Mouse (Mus musculus) neural tube, embryonic 14.5 days (tissue): ENCODE measurements at regions not wholly inside any gene's neighbourhood (a gene's known extent, or its start where the extent isn't known, plus 50 kb on each side); places are given as distances from the start of the nearest gene placed in this dataset.

Experiments
- ATAC-seq: fragments of 200-750 bp; cut with Nextera tagmentation; 2 replicates; pipeline ENCODE4 v1.8.0; 2017; ENCODE audit warnings: low read depth, mild to moderate bottlenecking, moderate TSS enrichment, moderate library complexity
- H3K27ac ChIP-seq: fragments of 300-500 bp; sonication (generic); 2 replicates; pipeline ENCODE4 v1.5.1; 2014; ENCODE audit warnings: low read depth, mild to moderate bottlenecking, control low read depth, low read length, moderate library complexity, mixed read lengths
- H3K27me3 ChIP-seq: fragments of 300-500 bp; sonication (generic); 2 replicates; pipeline ENCODE4 v1.6.1; 2014; ENCODE audit warnings: low read length; ENCODE audit not compliant: control insufficient read depth, insufficient read depth
- H3K36me3 ChIP-seq: fragments of 300-500 bp; sonication (generic); 2 replicates; pipeline ENCODE4 v1.6.1; 2014; ENCODE audit warnings: low read length, mixed read lengths; ENCODE audit not compliant: control insufficient read depth, insufficient read depth
- H3K4me1 ChIP-seq: fragments of 300-500 bp; sonication (generic); 2 replicates; pipeline ENCODE4 v1.6.1; 2014; ENCODE audit warnings: low read length; ENCODE audit not compliant: control insufficient read depth, insufficient read depth
- H3K4me2 ChIP-seq: fragments of 300-500 bp; sonication (generic); 2 replicates; pipeline ENCODE4 v1.6.1; 2014; ENCODE audit warnings: mild to moderate bottlenecking, low read depth, low read length, control low read depth
- H3K4me3 ChIP-seq: fragments of 300-500 bp; sonication (generic); 2 replicates; pipeline ENCODE4 v1.5.1; 2014; ENCODE audit warnings: low read depth, low read length, control low read depth, mixed read lengths
- H3K9ac ChIP-seq: fragments of 300-500 bp; sonication (generic); replicated peaks from 2 replicates; pipeline ENCODE4 v1.6.1; 2014; ENCODE audit warnings: low read depth, mild to moderate bottlenecking, control low read depth, low read length, mixed read lengths
- H3K9me3 ChIP-seq: fragments of 300-500 bp; sonication (generic); 2 replicates; pipeline ENCODE4 v1.6.1; 2016; ENCODE audit warnings: low read length; ENCODE audit not compliant: control insufficient read depth
- WGBS: fragments of 180-500 bp; shearing (Covaris S2); extraction: QIAGEN DNeasy Blood & Tissue Kit; methylation state at CpG from one replicate; pipeline ENCODE4 v1.1.7; 2014; 5-methylcytosine and 5-hydroxymethylcytosine counted together

DNA sequence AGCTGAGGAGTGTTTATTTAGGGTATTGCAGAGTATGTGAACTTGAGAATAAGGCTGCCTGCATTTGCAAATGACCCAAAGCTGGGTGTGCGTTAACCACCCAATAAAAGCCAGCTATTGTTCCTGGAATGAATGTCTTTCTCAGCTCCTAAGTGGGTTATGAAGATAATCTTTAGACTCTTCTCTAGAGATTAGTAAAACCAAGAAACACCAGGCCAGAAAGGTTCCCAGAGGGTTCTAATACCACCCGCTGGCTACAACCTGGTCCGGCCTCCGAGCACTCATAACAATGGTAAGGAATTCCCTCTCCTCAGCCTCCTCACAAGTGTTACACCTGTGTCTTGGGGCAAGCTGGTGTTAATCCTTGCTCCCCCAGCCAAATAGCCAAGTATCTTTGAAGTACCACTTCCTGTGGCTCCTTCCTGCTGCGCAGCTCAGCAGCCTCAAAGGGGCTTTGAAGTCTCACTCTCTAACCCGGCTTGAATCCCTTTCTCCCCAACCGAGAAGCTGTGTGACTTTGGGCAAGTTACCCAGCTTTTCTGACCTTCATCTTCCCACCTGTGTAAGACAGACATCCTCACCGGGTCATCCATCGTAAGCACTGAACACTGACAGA lies 92.2 kb downstream of the Foxb1 start:
- H3K27ac ChIP-seq, result no peak overlapping the region
- no peak overlapping the region for H3K4me2 ChIP-seq
- H3K27me3 ChIP-seq, result peaks cover 15% of the 10 kb centered on the region
- no peaks in the 10 kb centered on the region for H3K9me3 ChIP-seq
- H3K4me1 ChIP-seq, result peaks cover 15% of the 10 kb centered on the region; the same call in 1 of the 2 replicates
- no peak overlapping the region for H3K9ac ChIP-seq
- H3K4me3 ChIP-seq, result no peak overlapping the region
- WGBS, result 22% methylated on average over 9 of the region's 9 CpGs
- ATAC-seq, result no peak
- H3K36me3 ChIP-seq, result no peaks in the 10 kb centered on the region

DNA sequence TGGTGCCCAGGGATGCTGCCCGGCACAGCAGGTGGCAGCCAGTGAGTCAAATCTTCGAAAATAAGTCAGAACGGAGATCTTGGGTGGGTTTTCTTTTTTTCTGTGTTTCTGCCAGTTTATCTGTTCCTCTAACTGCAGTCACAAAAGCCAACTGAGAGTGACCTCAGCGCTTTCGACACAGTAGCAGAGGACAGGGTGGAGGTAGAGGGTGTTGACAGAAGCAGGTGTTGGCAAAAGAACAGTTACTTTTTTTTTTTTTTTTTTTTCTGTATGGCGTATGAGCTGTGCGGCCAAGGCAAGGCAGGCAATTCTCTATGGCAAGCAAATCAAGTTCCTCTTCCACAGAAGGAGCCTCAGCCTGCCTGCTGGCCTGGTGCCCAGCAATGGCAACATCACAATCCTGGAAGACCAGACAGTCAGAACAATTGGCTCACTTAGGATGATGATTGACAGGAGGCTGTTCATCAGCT lies 93.6 kb downstream of the Foxb1 start:
- Histone ChIP-seq H3K27ac (no peak overlapping the region), H3K4me3 (no peak overlapping the region), H3K9me3 (no peaks in the 10 kb centered on the region), H3K4me1 (peaks cover 15% of the 10 kb centered on the region; the same call in 1 of the 2 replicates), H3K36me3 (no peaks in the 10 kb centered on the region), H3K9ac (no peak overlapping the region), H3K27me3 (peaks cover 15% of the 10 kb centered on the region), H3K4me2 (no peak overlapping the region)
- 62% methylated on average over 7 of the region's 7 CpGs for WGBS
- no peak for ATAC-seq

DNA sequence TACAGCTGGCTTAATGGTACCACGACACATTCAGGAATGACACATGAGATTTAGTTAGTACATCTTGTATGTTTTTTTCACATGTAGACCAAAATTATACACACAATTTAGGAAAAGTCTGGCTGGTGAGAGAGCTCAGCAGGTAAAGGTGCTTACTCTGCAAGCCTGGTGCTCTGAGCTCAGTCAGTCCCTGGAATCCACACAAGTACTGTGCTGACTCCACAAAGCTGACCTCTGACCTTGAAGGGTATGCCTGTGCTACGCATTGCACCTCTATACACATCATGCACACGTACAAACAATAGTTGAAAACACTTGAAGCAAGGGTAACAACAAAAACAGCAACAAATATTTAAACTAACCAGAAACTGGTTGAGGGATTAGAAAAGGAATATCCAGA lies 96.5 kb downstream of the Foxb1 start:
- Histone ChIP-seq H3K36me3 (no peaks in the 10 kb centered on the region), H3K9me3 (no peaks in the 10 kb centered on the region), H3K4me2 (no peak overlapping the region), H3K27me3 (peaks cover 15% of the 10 kb centered on the region), H3K9ac (no peak overlapping the region), H3K27ac (no peak overlapping the region), H3K4me1 (no peaks in the 10 kb centered on the region), H3K4me3 (no peak overlapping the region)
- WGBS, result 93% methylated on average over 3 of the region's 3 CpGs
- no peak for ATAC-seq

DNA sequence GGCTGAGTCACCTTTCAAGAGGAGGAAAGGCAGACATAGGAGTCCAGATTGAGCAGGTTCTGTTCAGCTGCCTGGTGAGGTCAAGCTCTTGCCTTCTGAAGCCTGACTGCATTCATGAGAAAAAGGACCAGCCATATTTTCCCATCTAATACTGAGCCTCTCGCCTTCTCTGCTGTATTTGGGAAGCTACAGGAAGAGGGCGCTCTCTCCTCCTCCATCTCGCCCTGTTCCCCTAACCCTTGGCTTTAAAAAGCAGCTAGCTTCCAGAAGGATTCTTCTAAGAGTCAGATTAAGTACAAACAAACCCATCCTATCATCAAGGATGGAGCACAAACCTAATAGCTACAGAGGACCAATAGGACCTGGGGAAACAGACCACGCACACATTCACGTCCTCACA lies 98.3 kb downstream of the Foxb1 start:
- H3K9ac ChIP-seq, result no peak overlapping the region

DNA sequence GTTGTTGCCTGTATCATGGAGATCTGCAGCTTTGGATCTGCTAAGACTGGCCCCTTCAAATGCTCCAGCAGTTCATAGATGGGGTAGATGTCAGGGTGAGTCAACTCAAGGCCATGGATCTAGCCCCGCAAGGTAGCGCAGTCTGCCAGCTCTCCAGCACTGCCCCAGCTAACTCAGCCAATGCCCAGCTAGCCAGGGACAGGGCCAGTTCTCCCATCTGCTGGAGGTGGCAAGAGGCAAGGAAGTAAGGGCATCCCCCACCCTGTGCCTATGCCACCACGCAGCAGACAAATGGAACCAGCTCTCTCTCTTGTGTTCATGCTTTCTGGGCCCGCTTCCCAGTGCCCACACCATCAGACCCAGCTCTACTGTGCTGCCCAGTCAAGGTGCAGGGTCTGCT lies 102.5 kb downstream of the Foxb1 start:
- Histone ChIP-seq H3K36me3 (no peaks in the 10 kb centered on the region), H3K4me2 (no peak overlapping the region), H3K9ac (no peak overlapping the region), H3K4me1 (no peaks in the 10 kb centered on the region), H3K4me3 (no peak overlapping the region), H3K27me3 (no peaks in the 10 kb centered on the region), H3K27ac (no peak overlapping the region), H3K9me3 (no peaks in the 10 kb centered on the region)
- WGBS, result 96% methylated on average over 4 of the region's 4 CpGs
- ATAC-seq, result no peak

More for the DNA sequence above, 98.3 kb downstream of the Foxb1 start:
- no peaks in the 10 kb centered on the region for H3K36me3 ChIP-seq
- ATAC-seq, result no peak
- 0 out of 2 replicates have a peak, but pooled peaks cover 2% of the 10 kb centered on the region for H3K27me3 ChIP-seq
- H3K9me3 ChIP-seq, result no peaks in the 10 kb centered on the region
- 37% methylated on average over 5 of the region's 5 CpGs for WGBS
- H3K4me2 ChIP-seq, result no peak overlapping the region
- no peak overlapping the region for H3K4me3 ChIP-seq
- H3K27ac ChIP-seq, result no peak overlapping the region
- H3K4me1 ChIP-seq, result no peaks in the 10 kb centered on the region

DNA sequence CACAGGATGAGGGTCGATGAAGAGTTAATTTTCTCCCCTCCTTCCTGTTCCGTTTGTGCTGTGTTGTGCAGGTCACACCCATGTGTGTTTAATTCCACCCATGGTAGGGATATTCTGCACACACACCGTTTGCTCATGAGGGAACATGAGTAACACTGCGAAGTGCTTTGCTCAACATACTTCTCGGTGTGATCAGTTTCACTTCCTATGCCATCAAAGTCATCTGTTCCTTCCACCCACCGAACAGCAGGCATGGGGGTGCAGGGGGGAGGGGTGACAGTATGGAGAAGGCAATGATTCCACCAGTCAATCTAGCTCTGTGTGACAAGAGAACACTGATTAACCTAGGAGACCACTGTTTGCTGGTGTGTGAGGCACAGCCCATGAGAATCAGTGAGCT lies 104.7 kb downstream of the Foxb1 start:
- Histone ChIP-seq H3K36me3 (no peaks in the 10 kb centered on the region), H3K4me1 (no peaks in the 10 kb centered on the region), H3K4me3 (no peak overlapping the region), H3K9ac (no peak overlapping the region), H3K9me3 (no peaks in the 10 kb centered on the region), H3K4me2 (no peak overlapping the region), H3K27ac (no peak overlapping the region), H3K27me3 (no peaks in the 10 kb centered on the region)
- 84% methylated on average over 6 of the region's 6 CpGs for WGBS
- ATAC-seq, result no peak

DNA sequence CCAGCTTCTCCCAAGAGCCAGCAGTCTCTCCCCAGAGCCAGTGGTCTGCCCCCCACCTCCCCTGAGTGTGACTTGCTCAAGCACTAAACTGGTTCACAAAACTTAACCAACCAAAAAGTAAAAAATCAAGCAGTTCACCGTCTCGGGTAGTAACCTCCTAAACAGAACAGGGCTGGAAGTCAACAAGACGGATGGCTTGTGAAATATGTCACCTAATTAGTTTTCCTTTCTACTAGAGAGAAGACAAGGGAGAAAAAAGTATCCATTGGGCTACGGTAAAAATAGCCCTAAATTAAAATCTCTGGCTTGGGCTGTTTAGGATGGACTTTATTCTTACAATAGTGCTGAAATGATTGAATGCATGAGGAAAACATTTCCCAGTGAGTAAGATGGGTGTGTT lies 108.6 kb downstream of the Foxb1 start:
- Histone ChIP-seq H3K27ac (no peak overlapping the region), H3K36me3 (no peaks in the 10 kb centered on the region), H3K9me3 (no peaks in the 10 kb centered on the region), H3K4me3 (no peak overlapping the region), H3K27me3 (no peaks in the 10 kb centered on the region), H3K4me2 (no peak overlapping the region), H3K4me1 (no peaks in the 10 kb centered on the region), H3K9ac (no peak overlapping the region)
- ATAC-seq, result no peak
- WGBS, result 66% methylated on average over 4 of the region's 4 CpGs

DNA sequence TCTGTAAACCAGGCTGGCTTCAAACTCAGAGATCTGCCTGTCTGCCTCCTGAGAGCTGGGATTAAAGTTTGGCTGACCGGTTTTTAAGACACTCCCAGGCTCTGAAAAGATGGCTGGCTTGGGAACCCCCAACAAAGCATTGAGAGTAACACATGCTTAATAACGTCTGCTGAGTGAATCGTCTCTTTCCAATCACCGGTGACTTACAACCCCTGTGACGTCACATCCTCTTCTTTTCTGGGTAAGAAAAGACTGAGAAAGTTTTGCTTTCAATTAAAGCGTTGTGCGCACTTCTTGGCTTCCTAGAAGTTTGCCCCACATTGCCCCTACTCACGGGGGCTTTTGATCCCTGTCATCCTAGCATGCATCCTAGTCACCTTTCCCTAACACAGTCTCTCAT lies 109.1 kb downstream of the Foxb1 start:
- Histone ChIP-seq H3K36me3 (no peaks in the 10 kb centered on the region), H3K9ac (no peak overlapping the region), H3K27me3 (no peaks in the 10 kb centered on the region), H3K4me3 (no peak overlapping the region), H3K27ac (no peak overlapping the region), H3K4me1 (no peaks in the 10 kb centered on the region), H3K9me3 (no peaks in the 10 kb centered on the region), H3K4me2 (no peak overlapping the region)
- no peak for ATAC-seq
- 64% methylated on average over 8 of the region's 8 CpGs for WGBS

DNA sequence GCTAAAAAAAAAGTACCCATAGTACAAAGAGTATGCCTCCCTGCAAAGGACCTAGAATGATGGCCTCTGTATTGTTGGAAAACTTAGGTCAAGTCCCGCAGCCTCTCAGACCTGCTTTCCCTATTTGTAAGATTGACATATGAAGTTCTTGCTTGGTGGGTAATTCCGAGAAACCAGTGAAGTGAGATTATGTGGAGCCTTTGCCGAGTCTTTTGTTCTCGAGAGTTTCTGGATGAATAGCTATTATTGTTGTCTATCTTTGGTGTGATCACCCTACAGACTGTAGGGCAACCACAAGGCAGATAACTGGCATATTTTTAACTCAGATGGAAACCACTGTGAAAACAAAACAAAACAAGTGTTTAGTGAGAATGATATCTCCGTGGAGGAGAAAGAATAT lies 118.1 kb downstream of the Foxb1 start:
- Histone ChIP-seq H3K4me2 (no peak overlapping the region), H3K27me3 (no peaks in the 10 kb centered on the region), H3K4me3 (no peak overlapping the region), H3K9ac (no peak overlapping the region), H3K36me3 (no peaks in the 10 kb centered on the region), H3K9me3 (no peaks in the 10 kb centered on the region), H3K4me1 (no peaks in the 10 kb centered on the region), H3K27ac (no peak overlapping the region)
- no peak for ATAC-seq
- WGBS, result 61% methylated on average over 5 of the region's 5 CpGs
